Mouse (Mus musculus): ENCODE data around the gene Pla2g4e.
"Not testable (repeated sequence)": the region's sequence is repeated elsewhere in the genome, so short reads cannot be mapped to it uniquely, and the experiment has no call there.

The Pla2g4e gene

DNA sequence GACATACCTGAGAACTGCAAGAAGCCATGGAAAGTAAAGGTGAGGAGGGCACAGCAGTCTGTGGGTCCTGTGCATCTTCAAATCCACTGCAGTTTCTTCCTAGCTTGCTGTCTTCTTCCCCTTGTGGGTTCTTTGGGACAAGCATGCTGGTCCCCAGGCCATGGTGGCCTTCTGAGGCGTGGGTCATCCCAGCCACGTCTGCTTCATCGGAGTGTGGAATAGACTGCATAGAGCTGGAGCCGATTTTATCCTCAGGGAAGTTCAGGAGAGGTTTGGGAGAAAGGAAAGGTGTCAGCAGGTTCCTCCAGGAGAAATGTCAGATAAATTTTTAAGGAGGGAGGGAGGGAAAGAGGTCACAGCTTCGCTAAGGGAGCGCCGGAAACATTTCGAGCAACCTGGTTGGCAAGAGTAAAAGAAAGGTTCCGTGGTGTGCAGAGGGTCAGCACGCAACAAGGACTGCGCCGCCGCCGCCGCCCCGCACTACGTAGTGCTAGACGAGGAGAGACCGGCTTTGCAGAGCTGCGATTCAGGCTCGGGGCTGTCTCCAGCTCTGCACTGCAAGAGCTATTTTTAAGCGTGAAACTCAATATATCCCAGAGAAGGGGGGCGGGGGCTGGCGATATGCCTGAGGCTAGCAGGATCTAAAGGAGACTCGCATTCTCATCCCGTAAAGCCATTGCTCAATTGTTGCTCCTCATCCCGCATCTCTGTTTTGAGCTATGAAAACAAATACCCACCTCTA lies at the start of gene Pla2g4e:
Gene Pla2g4e (minus strand): TSS at position 657 of the 742 bp plus-strand sequence.
- no peak for DNase-seq (ENCODE audit: low spot score)

DNA sequence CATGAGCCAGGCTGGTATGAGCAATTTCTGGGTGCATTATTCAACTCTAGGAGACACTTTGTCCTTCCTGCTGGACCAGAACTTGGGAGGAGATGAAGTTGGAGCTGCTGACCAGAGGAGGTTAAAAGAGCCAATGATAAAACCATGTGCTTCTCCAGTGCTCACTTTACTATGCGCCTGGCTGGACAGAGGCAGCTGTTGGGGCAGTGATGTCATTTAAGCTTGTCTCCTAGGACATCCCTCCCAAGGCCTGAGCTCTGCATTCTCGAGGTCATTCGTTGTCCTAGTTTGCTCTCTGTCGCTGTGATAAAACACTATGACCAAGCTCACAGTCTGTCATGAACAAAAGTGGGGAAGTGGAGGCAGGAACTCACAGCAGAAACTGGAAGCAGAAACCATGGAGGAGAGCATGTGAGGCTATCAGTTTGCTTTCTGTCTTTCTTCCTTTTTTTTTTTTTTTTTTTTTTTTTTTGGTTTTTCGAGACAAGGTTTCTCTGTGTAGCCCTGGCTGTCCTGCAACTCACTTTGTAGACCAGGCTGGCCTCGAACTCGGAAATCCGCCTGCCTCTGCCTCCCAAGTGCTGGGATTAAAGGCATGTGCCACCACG lies 46.4 kb upstream of the Pla2g4e start:
- DNase-seq (ENCODE audit: low spot score), result no peak

DNA sequence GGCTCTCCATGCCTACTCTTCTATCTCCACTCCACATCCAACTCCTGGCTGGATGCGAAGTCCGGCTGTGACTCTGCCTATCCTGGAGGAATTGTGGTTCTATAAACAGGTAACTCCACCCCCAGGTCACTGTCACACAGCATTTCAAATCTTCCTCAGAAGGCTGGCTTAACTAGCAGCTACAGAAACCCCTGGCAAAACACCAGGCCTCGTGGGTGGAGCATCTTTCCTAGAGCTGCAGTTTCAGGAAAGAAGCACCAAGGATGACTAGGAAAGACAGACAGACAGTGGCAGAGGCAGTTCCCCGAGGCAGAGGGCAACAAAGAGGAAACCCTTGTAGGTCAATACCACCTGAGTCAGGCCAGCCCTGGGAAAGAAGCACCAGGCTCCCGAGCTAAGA lies 43.9 kb upstream of the Pla2g4e start, which contains the start of gene Pla2g4d:
Gene Pla2g4d (minus strand): TSS at position 203 of the 400 bp plus-strand sequence.
- no peak for DNase-seq (ENCODE audit: low spot score)

DNA sequence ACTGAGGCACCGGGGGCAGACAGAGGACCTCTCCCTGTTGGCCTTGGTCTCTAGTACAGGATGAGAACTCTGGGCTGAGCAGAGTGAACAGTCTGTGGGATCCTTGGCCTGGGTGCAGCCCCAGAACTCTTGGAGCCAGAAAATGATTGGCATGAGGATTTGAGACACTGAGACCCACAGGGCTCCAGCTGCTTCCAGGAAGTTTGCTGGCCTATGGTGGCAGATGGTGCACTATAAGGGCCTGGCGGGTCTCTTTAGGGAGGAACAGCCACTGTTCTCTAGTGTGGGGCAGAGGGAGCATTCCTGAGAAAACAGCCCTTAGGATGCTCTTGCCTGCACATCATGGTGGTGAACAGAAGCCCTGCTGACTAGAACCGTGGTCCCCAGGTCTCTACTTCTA lies 43.3 kb upstream of the Pla2g4e start:
- no peak for DNase-seq (ENCODE audit: low spot score)

DNA sequence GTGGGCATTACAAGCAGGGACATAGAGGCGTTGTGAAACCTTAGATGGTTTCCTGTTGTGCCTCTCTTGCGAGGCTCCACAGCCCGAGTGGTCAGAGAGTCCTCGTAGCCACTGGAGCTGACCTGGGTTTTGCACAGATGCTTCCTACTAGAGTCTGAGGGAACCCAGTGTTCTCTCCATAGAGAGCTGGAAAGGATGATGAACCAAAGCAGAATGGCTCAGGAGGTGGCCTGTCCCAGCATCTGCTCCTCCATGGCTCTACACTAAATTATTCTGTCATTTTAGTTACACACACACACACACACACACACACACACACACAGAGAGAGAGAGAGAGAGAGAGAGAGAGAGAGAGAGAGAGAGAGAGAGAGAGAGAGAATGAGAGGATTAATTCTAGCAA lies 40.5 kb upstream of the Pla2g4e start:
- no peak for DNase-seq (ENCODE audit: low spot score)

DNA sequence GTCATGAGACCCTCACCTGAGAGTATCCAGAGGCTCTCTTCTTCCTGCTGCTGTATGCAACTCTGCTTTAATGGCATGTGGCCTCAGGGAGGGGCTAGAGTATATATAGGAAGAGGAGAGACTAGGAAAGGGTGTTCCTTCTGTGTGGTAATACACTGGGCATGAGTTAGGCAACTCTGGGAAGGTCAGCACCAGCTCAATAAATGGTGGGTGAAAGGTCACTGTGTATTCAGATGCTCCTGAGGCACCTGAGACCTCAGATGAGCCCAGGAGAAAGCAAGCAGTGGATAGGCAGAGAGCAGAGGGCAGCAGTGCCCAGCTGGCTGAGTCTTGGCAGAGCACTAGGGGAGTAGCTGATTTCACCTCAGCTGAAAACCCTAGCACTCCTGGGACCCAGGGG lies 39.6 kb upstream of the Pla2g4e start:
- DNase-seq (ENCODE audit: low spot score), result no peak

DNA sequence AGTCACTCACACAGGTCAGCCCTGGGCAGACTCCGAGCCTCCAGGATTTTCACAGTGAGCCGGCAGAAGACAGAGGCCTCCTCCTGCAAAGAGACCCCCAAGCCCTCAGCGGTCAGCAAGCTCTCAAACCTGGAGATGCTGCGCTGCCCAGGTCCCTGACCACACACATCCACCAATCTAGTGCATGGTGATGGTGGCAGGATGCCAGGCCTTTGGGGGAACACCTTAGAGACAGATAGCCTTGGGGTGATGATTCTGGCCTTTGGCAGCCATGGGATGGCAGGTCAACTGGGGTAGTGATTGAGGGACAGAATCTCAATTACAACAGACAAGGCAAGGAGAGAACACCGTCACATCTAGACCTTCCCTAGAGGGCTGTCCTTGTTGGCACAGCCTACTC lies 39.0 kb upstream of the Pla2g4e start:
- DNase-seq (ENCODE audit: low spot score), result no peak

DNA sequence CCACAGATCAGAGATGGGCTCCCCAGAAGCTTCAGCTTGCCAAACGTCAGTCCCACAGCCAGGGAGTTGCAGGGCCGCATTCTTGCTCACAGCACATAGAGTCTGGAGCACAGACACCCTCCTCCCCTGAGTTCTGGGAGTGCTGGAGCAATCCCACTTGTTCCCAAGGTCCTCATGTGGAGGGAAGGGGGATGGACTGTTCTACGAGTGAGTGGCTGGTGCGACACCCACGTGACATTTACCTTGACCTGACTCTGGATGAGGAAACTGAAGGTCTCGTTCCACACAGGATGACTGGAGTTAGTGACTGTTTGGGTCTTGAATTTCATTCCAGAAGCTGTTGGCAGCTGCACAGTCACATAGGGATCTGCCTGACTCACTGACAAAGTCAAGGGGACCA lies 38.4 kb upstream of the Pla2g4e start:
- no peak for DNase-seq (ENCODE audit: low spot score)

DNA sequence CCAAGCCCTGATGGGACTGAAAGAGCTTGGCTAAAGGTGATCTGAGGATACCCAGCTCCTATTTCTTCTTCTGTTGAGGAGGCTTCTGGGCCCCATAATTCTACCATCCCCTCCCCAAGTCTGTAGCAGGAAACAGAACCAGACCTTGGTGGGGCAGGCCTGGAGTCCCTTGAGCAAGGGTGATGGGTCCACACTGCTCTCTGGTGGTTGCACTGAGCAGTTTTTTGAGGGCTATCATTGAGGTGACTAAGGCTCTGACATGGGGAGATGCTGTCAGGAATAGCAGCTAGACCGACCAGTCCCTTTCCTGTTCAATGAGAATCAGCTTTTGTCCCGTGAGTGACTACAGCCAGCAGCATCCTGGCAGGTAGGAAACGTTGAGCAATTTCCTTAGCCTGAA lies 36.1 kb upstream of the Pla2g4e start:
- no peak for DNase-seq (ENCODE audit: low spot score)

DNA sequence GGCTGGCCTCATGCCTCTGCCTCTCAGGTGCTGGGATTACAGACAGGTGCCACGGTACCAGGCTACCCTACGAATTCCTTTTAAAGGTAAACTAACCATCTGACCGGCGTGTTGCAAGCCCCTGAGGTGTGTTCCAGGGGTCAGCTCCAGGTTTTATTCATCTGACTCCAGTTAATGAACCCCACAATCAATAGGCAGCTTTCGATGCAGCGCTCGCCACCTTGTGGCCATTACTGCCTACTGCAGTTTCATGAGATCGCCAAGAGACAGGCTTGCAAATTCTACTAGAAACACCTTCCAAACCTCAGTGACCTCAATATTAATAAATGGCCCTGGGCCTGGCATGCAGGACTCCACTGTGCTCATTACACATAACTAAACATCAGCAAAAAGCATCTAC lies 34.8 kb upstream of the Pla2g4e start:
- peak; percentile 36 for DNase-seq (ENCODE audit: low spot score)

DNA sequence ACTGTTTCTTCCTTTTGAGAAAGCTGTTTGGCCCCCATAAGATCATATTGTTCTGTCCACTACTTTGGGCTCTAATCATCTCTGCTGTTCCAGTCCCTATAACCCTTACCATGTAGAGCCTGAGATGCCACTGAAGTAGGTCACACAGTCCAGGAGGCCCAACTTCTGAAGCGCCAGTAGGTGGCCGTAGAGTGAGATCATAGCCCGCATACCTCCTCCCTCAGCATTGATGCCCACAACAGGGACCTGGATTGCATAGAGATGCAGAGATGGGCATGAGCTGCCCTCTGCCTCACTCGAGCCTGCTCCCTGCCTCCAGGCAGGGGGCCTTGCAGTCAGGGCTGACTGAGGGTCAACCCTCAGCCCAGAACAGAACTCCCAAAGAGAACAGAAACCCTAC lies 31.8 kb upstream of the Pla2g4e start:
- DNase-seq (ENCODE audit: low spot score), result no peak

DNA sequence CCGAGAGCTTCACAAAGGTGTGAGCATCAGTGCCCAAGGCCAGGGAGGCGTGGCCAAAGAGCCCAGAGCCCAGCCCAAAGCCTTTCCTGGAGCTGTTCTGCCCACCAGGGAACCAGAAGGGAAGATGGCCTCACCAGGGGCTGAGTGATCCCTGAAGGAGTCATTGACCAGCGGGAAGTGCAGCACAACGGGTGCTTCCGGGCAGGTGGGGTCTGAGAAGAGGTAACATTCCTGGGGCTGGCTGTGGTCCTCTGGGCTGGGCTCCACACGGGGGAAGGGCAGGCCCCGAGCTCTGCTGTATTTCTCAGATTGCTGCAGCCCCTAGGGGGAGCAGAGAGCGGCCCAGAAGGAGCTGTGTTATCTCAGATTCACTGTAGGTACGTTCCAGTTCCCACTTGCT lies 23.5 kb upstream of the Pla2g4e start:
- DNase-seq (ENCODE audit: low spot score), result no peak

DNA sequence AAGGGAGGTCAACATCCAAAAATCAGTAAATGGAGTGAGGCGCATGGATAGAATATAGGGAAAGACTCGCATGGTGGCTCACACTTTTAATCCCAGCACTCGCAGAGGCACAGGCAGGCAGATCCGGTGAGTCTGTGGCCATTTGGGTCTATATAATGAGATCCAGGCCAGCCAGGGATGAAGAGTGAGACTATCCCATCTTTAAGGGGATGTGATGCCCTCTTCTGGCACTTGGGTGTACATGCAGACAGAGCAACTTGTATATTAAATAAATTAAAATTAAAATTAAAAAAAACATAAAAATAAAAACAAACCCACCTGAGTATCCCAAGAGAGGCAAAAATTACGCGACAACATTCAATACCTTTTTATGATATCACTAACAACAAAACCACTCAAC lies 20.4 kb upstream of the Pla2g4e start:
- no peak for DNase-seq (ENCODE audit: low spot score)

DNA sequence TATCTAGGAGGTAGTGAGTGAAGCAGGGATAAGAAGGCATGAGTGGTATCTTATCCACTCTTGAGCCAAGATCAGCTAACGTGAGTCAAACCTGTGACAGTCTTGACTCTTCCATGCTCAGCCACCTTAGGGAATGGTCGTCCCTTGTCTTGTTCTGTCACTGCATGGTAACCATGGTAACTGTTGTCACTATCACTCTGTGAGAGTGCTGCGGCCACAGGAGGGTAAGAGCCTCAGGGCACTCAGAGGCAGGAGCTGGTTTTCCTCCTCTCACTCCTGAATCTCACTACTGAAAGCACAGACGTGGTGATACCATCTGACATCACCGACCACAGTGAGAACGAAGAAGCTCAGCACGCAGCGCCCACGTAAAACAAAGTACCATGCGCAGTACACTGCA lies 19.7 kb upstream of the Pla2g4e start:
- no peak for DNase-seq (ENCODE audit: low spot score)

DNA sequence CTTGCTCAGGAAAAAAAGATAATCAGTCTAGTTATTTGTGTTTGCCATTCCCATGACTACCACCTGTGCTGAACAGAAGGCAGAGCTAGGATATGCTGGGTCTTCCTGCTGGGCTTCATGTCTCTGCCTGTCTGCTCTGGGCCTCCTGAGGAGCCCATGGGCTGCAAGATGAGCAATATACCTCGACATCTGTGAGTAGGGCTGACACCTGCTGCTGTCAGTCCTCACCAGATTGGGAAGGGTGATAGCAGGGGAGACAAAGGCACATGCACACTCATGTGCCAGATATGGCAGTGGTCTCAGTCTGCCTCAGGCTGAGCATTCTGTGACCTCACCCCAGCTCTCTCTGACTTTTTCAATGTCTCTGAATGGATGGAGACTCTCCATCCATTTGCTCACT lies 17.7 kb upstream of the Pla2g4e start:
- DNase-seq (ENCODE audit: low spot score), result no peak

DNA sequence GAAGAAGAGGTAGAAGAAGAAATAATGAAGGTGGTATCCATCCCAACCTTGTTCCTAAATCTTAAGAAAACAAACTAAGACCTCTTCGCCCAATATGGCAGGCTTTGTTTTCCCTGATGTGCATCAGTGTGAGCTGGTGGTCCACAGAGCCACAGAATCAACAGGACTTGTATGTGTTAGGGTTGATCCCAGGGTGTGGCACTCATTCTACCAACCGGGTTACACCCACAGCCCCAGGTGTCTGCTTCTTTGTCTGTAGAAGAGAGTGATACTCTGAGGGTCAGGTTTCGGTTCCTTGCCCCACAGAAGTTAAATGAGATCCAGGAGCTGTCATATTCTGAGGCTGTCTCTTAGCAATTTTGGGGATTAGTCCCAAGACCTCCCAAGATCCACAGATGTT lies 16.2 kb upstream of the Pla2g4e start:
- DNase-seq (ENCODE audit: low spot score), result no peak

DNA sequence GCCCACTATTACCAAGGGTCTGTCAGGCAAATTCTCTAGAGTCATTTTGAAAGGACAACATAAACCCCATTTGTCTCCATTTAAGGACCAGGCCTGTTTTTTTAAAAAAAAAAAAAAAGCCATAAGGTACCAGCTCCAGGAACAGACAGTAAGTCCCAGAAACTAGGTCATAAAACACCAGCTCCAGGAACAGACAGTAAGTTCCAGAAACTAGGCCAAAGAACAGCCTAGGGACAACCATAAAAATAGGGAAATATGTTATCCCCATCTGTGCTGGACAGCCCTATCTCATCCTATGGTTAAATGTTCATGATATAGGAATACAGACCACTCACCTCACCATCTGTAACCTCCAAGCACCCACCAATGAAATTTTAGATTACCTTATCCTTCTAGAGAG lies 11.1 kb upstream of the Pla2g4e start:
- no peak for DNase-seq (ENCODE audit: low spot score)

DNA sequence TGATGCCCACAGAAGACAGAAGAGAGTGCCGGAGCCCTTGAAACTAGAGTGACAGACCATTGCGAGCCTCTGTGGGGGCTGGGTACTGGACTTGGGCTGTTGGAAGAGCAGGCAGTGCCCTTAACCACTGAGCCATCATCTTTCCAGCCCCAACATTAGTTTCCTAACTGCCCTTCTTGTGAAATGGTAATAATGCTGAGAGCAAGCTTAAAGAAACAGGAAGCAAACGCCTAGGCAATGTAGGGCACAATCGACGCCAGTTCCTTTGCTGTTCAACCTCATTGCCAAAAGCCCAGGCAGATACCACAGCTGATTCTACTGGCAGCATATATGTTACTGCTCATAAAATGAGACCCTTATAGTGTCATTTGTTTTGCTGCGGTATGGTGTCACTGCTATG lies 7.5 kb upstream of the Pla2g4e start:
- DNase-seq (ENCODE audit: low spot score), result no peak

DNA sequence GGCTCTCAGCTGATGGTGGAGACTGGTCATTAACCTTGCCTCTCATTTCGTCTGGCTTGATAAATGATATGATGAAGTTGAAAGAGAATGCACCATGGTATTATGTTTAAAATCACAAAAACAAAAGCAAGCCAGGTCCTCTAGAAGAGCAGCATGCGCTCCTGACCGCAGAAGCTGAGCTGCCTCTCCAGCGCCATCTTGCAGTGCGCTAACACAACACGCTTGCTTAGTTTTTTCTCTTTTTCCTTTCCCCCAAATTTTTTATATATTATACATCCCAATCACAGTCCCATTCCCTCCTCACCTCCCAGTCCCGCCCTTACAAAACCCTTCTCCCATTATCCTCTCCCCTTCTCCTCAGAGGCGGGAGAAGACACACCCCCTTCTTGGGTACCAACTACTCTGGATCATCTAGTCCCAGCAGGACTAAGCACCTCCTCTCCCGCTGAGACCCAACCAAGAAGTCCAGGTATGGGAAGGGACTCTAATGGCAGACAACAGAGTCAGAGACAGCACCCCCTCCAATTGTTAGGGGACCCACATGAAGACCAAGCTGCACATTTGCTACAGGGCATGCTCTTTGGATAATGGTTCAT lies 384 bp upstream of the Pla2g4e start:
- DNase-seq (ENCODE audit: low spot score), result no peak

DNA sequence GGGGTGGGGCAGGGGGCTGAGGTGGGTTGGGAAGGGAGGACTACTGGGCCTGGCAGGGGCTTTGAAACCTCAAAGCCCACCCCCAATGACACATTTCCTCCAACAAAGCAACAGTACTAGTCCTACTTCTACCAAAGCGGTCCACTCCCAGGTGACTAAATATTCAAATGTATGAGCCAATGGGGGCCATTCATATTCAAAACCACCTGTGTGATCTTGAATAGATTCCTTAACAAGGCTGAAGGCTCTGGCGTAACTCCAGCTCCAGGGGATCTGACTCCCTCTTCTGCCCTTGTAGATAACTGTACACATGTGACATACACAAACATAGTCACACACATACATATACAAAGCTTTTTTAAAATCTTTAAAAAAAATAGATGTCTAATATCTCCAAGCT lies 1.1 kb downstream of the Pla2g4e start:
- DNase-seq (ENCODE audit: low spot score), result no peak

DNA sequence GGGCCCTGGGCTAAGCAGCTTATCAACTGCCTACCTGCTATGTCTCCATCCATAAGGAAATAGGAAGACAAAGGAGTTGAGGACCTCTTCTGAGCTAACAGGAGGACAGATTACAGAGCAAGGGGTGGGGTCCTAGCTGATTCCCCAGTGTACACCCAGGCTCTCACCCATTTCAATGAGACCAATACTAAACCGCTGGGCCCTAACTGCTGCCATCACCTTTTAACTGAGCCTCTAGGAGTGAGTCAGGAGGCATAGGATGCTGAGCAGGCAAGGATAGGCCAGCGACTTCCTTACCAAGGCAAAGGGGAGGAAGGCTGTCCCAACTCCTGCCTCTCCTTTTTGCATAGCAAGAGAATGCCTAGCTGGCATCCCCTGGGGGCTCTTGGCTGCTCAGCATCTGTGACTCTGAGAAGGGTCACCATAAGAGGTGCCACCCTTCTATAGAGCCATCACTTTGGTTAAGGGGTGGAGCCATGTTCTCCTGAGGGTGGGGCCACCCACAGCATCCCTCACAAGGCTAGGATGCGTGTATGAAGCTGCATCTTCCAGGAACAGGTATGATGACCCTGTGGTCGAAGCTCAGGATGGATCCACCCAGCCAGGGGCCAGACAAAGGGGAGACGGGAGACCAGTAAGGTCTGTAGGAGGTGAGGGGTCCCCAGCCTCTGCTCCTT lies 2.2 kb downstream of the Pla2g4e start:
- DNase-seq (ENCODE audit: low spot score), result no peak

DNA sequence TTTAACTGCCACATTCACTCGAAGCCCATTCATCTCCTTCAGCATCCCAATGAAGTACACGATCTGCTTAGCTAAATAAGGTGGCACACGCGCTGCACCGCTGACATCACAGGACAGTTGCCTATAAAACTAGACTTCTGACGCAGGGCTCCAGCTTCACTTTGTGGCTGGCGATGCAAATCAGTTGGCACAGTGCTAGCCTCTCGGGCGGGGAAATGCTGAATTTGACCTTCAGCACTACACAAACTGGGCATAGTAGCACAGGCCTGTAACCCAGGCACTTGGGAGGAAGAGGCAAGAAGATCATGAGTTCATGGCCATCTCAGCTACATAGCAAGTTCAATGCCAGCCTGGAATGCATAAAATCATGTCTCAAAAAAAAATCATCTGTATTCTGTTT lies 6.4 kb downstream of the Pla2g4e start:
- DNase-seq (ENCODE audit: low spot score), result not testable (repeated sequence)

DNA sequence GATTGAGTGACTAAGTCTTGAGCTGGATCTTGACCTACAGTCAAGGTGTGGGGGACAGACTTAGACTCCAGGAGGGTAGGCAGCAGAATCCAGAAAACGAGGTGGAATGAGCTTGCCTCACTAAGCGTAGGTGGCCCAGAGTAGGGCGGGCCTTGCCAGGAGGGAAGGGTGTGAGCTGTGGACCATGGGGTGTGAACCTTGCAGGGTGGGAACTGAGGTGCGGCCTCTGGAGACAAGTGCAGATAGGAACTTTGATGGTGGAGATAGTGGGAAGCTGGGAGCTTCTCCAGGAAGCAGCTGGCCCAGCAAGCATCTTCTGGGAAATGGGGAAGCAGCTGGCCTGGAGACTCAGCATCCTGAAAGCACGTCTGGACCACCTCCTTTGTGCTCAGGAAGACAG lies 7.4 kb downstream of the Pla2g4e start:
- DNase-seq (ENCODE audit: low spot score), result no peak
